14 mouse cellular contexts compared by ENCODE assay signal in the genomic region with DNA sequence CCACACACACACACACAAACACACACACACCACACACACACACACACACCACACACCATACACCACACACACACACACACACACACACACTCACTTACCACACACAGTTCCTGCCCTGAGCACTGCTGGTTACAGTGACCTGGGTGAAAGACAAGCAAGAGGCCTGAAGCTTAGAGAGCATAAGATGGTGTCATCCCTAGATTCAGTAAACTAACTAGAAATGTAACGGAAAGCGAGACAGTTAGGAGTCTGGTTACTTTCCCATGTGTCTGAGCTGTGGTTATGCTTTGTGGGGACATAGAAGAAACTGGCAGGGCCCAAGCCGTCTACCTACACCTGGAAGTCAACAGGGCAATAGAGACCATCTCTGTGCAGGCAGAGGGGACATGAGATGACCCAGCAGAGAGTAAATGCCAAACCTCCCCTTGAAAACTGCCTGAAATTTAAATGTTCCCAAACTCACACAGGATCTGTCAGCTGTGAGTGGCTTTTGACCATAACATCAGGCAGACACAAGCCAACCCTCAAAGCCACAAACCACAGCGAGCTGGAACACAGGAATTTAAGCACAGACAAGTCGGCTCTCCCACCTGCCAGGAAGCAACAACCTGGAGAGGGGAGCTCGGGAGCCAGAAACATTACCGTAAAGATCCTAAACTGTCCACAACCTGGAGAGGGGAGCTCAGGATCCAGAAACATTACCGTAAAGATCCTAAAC. TPM values are rescaled to one million over a fixed set of nuclear protein-coding genes. Genes with fewer than 3 reads are reported as not detected.
A peak's percentile ranks its signal among the peaks of the same experiment; 100 is the strongest.
DNase-seq lines count a peak whose midpoint lies in the region; ATAC-seq and TF ChIP-seq lines count a peak whose summit lies in the region.
"Had no signal": no experiment of that assay in that cellular context is flagged by ENCODE, and none has a peak within 500 bp of the region (broad histone marks: within the 10 kb centered on the region; RNA-seq: fewer than 3 reads in every experiment).

No protein-coding gene starts in this region.

- no peak for TF ChIP-seq EP300 in ES-Bruce4 (IDR thresholded peaks at IDR 0.05; ENCODE audit: insufficient read depth, low read depth, low read length)

- no peaks in the 10 kb centered on the region for H3K36me3 ChIP-seq in kidney, embryonic 15.5 days
- no peaks in the 10 kb centered on the region for H3K36me3 ChIP-seq in kidney, embryonic 16.5 days (ENCODE audit: insufficient read depth, low read length)
- H3K36me3 ChIP-seq in ES-Bruce4 (ENCODE audit: control insufficient read depth, insufficient read depth, low read length, poor library complexity, severe bottlenecking), result no peaks in the 10 kb centered on the region
- H3K36me3 ChIP-seq in liver, embryonic 16.5 days (ENCODE audit: control insufficient read depth, insufficient read depth), result no peaks in the 10 kb centered on the region; the same call in 1 of the 2 replicates
- H3K36me3 ChIP-seq in hindbrain, embryonic 10.5 days, result peaks cover 6% of the 10 kb centered on the region; the same call in 1 of the 2 replicates
- H3K36me3 ChIP-seq: embryonic facial prominence, embryonic 12.5 days had no signal

- H3K4me3 ChIP-seq in kidney, embryonic 15.5 days (replicated peaks), result no peak overlapping the region
- H3K4me3 ChIP-seq in kidney, embryonic 16.5 days (ENCODE audit: low read length), result no peak overlapping the region
- peak overlapping the region; percentile 33 for H3K4me3 ChIP-seq in ES-Bruce4 (ENCODE audit: low read depth, low read length)
- peak overlapping the region; percentile 25 for H3K4me3 ChIP-seq in liver, embryonic 16.5 days (ENCODE audit: low read depth, low read length)
- no peak overlapping the region for H3K4me3 ChIP-seq in hindbrain, embryonic 10.5 days
- H3K4me3 ChIP-seq: embryonic facial prominence, embryonic 12.5 days; gastrocnemius, adult 2 months; layer of hippocampus, adult 2 months had no signal

- ATAC-seq in kidney, embryonic 15.5 days (replicated peaks; ENCODE audit: low FRiP score), result no peak
- ATAC-seq in kidney, embryonic 16.5 days (ENCODE audit: low FRiP score, low TSS enrichment), result no peak
- peak; percentile 18; the same call in 1 of the 2 replicates for ATAC-seq in liver, embryonic 16.5 days (ENCODE audit: low read depth)
- ATAC-seq: hindbrain, embryonic 16.5 days had no signal

- intact Hi-C loops in left cerebral cortex, postnatal 14 days (cut with DNase I), result no loop called here

- no peaks in the 10 kb centered on the region for H3K27me3 ChIP-seq in kidney, embryonic 15.5 days
- H3K27me3 ChIP-seq in kidney, embryonic 16.5 days (ENCODE audit: insufficient read depth, low read length), result no peaks in the 10 kb centered on the region
- no peaks in the 10 kb centered on the region for H3K27me3 ChIP-seq in ES-Bruce4 (ENCODE audit: control insufficient read depth, insufficient read depth, low read length, poor library complexity, severe bottlenecking)
- no peaks in the 10 kb centered on the region for H3K27me3 ChIP-seq in liver, embryonic 16.5 days (ENCODE audit: control insufficient read depth, insufficient read depth, low read depth, low read length)
- H3K27me3 ChIP-seq in hindbrain, embryonic 10.5 days (ENCODE audit: insufficient read depth, poor library complexity, severe bottlenecking), result no peaks in the 10 kb centered on the region
- H3K27me3 ChIP-seq: embryonic facial prominence, embryonic 12.5 days had no signal

- TF ChIP-seq POLR2A in ES-Bruce4 (IDR thresholded peaks at IDR 0.05; ENCODE audit: insufficient read depth, low read length), result no peak

- WGBS in kidney, embryonic 15.5 days, result 20% methylated on average over 8 of the region's 8 CpGs
- 18% methylated on average over 8 of the region's 8 CpGs for WGBS in kidney, embryonic 16.5 days
- WGBS in liver, embryonic 16.5 days (ENCODE audit: insufficient replicate concordance), result 13% methylated on average over 8 of the region's 8 CpGs
- WGBS in hindbrain, embryonic 10.5 days, result 17% methylated on average over 8 of the region's 8 CpGs

- H3K9me3 ChIP-seq in kidney, embryonic 15.5 days (replicated peaks), result no peaks in the 10 kb centered on the region
- H3K9me3 ChIP-seq in kidney, embryonic 16.5 days (ENCODE audit: low read length), result 0 out of 2 replicates have a peak, but pooled peaks cover 3% of the 10 kb centered on the region
- no peaks in the 10 kb centered on the region for H3K9me3 ChIP-seq in ES-Bruce4 (replicated peaks; ENCODE audit: control insufficient read depth, insufficient read depth, low read length, poor library complexity, severe bottlenecking)
- no peaks in the 10 kb centered on the region for H3K9me3 ChIP-seq in liver, embryonic 16.5 days (replicated peaks; ENCODE audit: control insufficient read depth, low read length)
- peaks cover 7% of the 10 kb centered on the region for H3K9me3 ChIP-seq in hindbrain, embryonic 10.5 days
- H3K9me3 ChIP-seq: embryonic facial prominence, embryonic 12.5 days had no signal

- 0 out of 2 replicates have a peak overlapping the region, but pooled peaks have one; percentile 9 for H3K4me2 ChIP-seq in kidney, embryonic 15.5 days
- no peak overlapping the region for H3K4me2 ChIP-seq in kidney, embryonic 16.5 days (replicated peaks; ENCODE audit: low read depth, low read length)
- H3K4me2 ChIP-seq in liver, embryonic 16.5 days (ENCODE audit: low read depth, low read length), result peak overlapping the region; percentile 49
- H3K4me2 ChIP-seq: embryonic facial prominence, embryonic 12.5 days had no signal

- H3K9ac ChIP-seq in kidney, embryonic 15.5 days, result no peak overlapping the region
- no peak overlapping the region for H3K9ac ChIP-seq in kidney, embryonic 16.5 days (replicated peaks; ENCODE audit: low read length)
- no peak overlapping the region for H3K9ac ChIP-seq in ES-Bruce4 (ENCODE audit: low read depth, poor library complexity, severe bottlenecking)
- H3K9ac ChIP-seq in liver, embryonic 16.5 days (ENCODE audit: low read depth, low read length), result no peak overlapping the region; the same call in 1 of the 2 replicates
- H3K9ac ChIP-seq: embryonic facial prominence, embryonic 12.5 days had no signal

- H3K27ac ChIP-seq in kidney, embryonic 15.5 days, result peak overlapping the region; percentile 48; the same call in 1 of the 2 replicates
- no peak overlapping the region for H3K27ac ChIP-seq in kidney, embryonic 16.5 days (ENCODE audit: low read length)
- H3K27ac ChIP-seq in ES-Bruce4 (ENCODE audit: insufficient read depth, low read length), result no peak overlapping the region
- H3K27ac ChIP-seq in liver, embryonic 16.5 days (ENCODE audit: low read length), result peak overlapping the region; percentile 57
- no peak overlapping the region for H3K27ac ChIP-seq in hindbrain, embryonic 10.5 days
- H3K27ac ChIP-seq: embryonic facial prominence, embryonic 12.5 days; gastrocnemius, adult 2 months; layer of hippocampus, adult 2 months had no signal

- TF ChIP-seq CTCF in ES-Bruce4 (IDR thresholded peaks at IDR 0.05; ENCODE audit: low read depth, low read length), result no peak

- DNase-seq in embryo, embryonic 11 days, result peak; percentile 15
- DNase-seq in hindbrain, embryonic 10.5 days (ENCODE audit: low spot score), result no peak
- no peak for DNase-seq in kidney, postnatal 36 days
- DNase-seq in left cerebral cortex, postnatal 14 days (ENCODE audit: low spot score in 2 of 2), result no peak
- DNase-seq: gastrocnemius, adult 2 months; lung, adult 2 months; right cerebral cortex, postnatal 25 days had no signal

- no peaks in the 10 kb centered on the region for H3K4me1 ChIP-seq in kidney, embryonic 15.5 days
- H3K4me1 ChIP-seq in kidney, embryonic 16.5 days (ENCODE audit: insufficient read depth, low read length), result no peaks in the 10 kb centered on the region
- no peaks in the 10 kb centered on the region for H3K4me1 ChIP-seq in ES-Bruce4 (ENCODE audit: control insufficient read depth, insufficient read depth, low read length)
- H3K4me1 ChIP-seq in liver, embryonic 16.5 days (ENCODE audit: control insufficient read depth, low read depth, low read length), result peaks cover 14% of the 10 kb centered on the region
- H3K4me1 ChIP-seq in hindbrain, embryonic 10.5 days (replicated peaks), result 0 out of 2 replicates have a peak, but pooled peaks cover 11% of the 10 kb centered on the region

RNA-seq across cellular contexts. Expression of gene Prkar2b, which starts 51.7 kb away (rescaled TPM):
- polyA plus RNA-seq in kidney, embryonic 15.5 days (2015; fragmentation: Nextera tagmentation; extraction: Ambion mirVana), result 21.1 and 22.7 TPM in 2 replicates
- polyA plus RNA-seq in kidney, embryonic 16.5 days (2015; fragmentation: Nextera tagmentation; extraction: Ambion mirVana), result 17.4 and 18.7 TPM in 2 replicates
- polyA plus RNA-seq in ES-Bruce4 (2011; ENCODE audit: insufficient read depth, insufficient read length, low read depth, missing spikeins), result 8.9 and 9.0 TPM in 2 replicates
- polyA plus RNA-seq in liver, embryonic 16.5 days (2015; fragmentation: Nextera tagmentation; extraction: Ambion mirVana), result 51.1 and 53.8 TPM in 2 replicates
- 32.9 and 40.4 TPM in 2 replicates for polyA plus RNA-seq in hindbrain, embryonic 10.5 days (2016; fragmentation: Nextera tagmentation; extraction: Ambion mirVana)
- 100 to 1,000 TPM; 108 to 113 TPM for total RNA-seq in left cerebral cortex, postnatal 14 days (2021)

RNA-seq across cellular contexts. Expression of gene Hbp1, which starts 59.1 kb away (rescaled TPM):
- polyA plus RNA-seq in kidney, embryonic 15.5 days (2015; fragmentation: Nextera tagmentation; extraction: Ambion mirVana), result 109 and 113 TPM in 2 replicates
- 127 and 132 TPM in 2 replicates for polyA plus RNA-seq in kidney, embryonic 16.5 days (2015; fragmentation: Nextera tagmentation; extraction: Ambion mirVana)
- 91.9 and 96.5 TPM in 2 replicates for polyA plus RNA-seq in ES-Bruce4 (2011; ENCODE audit: insufficient read depth, insufficient read length, low read depth, missing spikeins)
- 51.5 and 58.8 TPM in 2 replicates for polyA plus RNA-seq in liver, embryonic 16.5 days (2015; fragmentation: Nextera tagmentation; extraction: Ambion mirVana)
- 77.9 and 81.3 TPM in 2 replicates for polyA plus RNA-seq in hindbrain, embryonic 10.5 days (2016; fragmentation: Nextera tagmentation; extraction: Ambion mirVana)
- total RNA-seq in left cerebral cortex, postnatal 14 days (2021), result 10 to 100 TPM; 19.1 to 19.3 TPM

Comparison
In these comparisons a context has a peak if more than half of its experiments do, and no peak if none do; other contexts are left out.
1. H3K27ac ChIP-seq: peak in kidney, embryonic 15.5 days (single experiment) and liver, embryonic 16.5 days (single experiment); none in kidney, embryonic 16.5 days (single experiment), ES-Bruce4 (single experiment) and hindbrain, embryonic 10.5 days (single experiment).
2. H3K4me3 ChIP-seq: peak in ES-Bruce4 (single experiment) and liver, embryonic 16.5 days (single experiment); none in kidney, embryonic 15.5 days (single experiment), kidney, embryonic 16.5 days (single experiment) and hindbrain, embryonic 10.5 days (single experiment).